Mouse (Mus musculus) midbrain, embryonic 10.5 days (tissue): ENCODE data around the gene Ak7. TPM values are rescaled to one million over a fixed set of nuclear protein-coding genes. Genes with fewer than 3 reads are reported as not detected.

Experiments
- DNase-seq: peaks from one replicate; pipeline ENCODE4 v3.0.0-alpha.2; 2017; ENCODE audit warnings: low spot score
- H3K27ac ChIP-seq: fragments of 300-500 bp; sonication (generic); replicated peaks from 2 replicates; pipeline ENCODE4 v1.5.1; 2016; ENCODE audit warnings: mild to moderate bottlenecking
- H3K27me3 ChIP-seq: fragments of 300-500 bp; sonication (generic); 2 replicates; pipeline ENCODE4 v1.6.1; 2016; ENCODE audit warnings: low read depth, mild to moderate bottlenecking; ENCODE audit not compliant: poor library complexity, severe bottlenecking
- H3K36me3 ChIP-seq: fragments of 300-500 bp; sonication (generic); 2 replicates; pipeline ENCODE4 v1.6.1; 2016; ENCODE audit warnings: mild to moderate bottlenecking, moderate library complexity
- H3K4me1 ChIP-seq: fragments of 300-500 bp; sonication (generic); 2 replicates; pipeline ENCODE4 v1.6.1; 2016
- H3K4me3 ChIP-seq: fragments of 300-500 bp; sonication (generic); 2 replicates; pipeline ENCODE4 v1.5.1; 2016; ENCODE audit warnings: mild to moderate bottlenecking, moderate library complexity
- H3K9me3 ChIP-seq: fragments of 300-500 bp; sonication (generic); replicated peaks from 2 replicates; pipeline ENCODE4 v1.6.1; 2016; ENCODE audit warnings: mild to moderate bottlenecking
- WGBS: fragments of 180-500 bp; shearing (Covaris S2); methylation state at CpG from one replicate; pipeline ENCODE4 v1.1.7; 2016; 5-methylcytosine and 5-hydroxymethylcytosine counted together
- polyA plus RNA-seq: library from polyadenylated mRNA; unstranded; fragments of >200 nt; fragmentation: Nextera tagmentation; extraction: Ambion mirVana; gene quantifications from 2 replicates; pipeline ENCODE4 v1.2.1, GENCODE M21; 2016

Ak7 gene
- polyA plus RNA-seq, 1 experiment from 2014 or later, result 0.16 TPM

- no peak for DNase-seq
- no peaks in the 10 kb centered on the region for H3K9me3 ChIP-seq
- H3K27me3 ChIP-seq, result no peaks in the 10 kb centered on the region
- H3K27ac ChIP-seq, result no peak overlapping the region
- 81% methylated on average over 7 of the region's 7 CpGs for WGBS
- H3K36me3 ChIP-seq, result no peaks in the 10 kb centered on the region
- peaks cover 12% of the 10 kb centered on the region; the same call in 1 of the 2 replicates for H3K4me1 ChIP-seq
- H3K4me3 ChIP-seq, result no peak overlapping the region
Measured at GRCm38 (mm10) chr12:105735226-105735888, 29.6 kb downstream of the Ak7 start.

- Histone ChIP-seq H3K4me3 (no peak overlapping the region), H3K4me1 (peaks cover 12% of the 10 kb centered on the region; the same call in 1 of the 2 replicates), H3K27ac (no peak overlapping the region), H3K27me3 (no peaks in the 10 kb centered on the region), H3K36me3 (no peaks in the 10 kb centered on the region), H3K9me3 (no peaks in the 10 kb centered on the region)
- DNase-seq, result no peak
- WGBS, result 90% methylated on average over 6 of the region's 6 CpGs
Measured at GRCm38 (mm10) chr12:105735889-105736251, 30.1 kb downstream of the Ak7 start.

- no peak overlapping the region for H3K27ac ChIP-seq
- H3K9me3 ChIP-seq, result no peaks in the 10 kb centered on the region
- peaks cover 10% of the 10 kb centered on the region; the same call in 1 of the 2 replicates for H3K4me1 ChIP-seq
- WGBS, result 79% methylated on average over 15 of the region's 15 CpGs
- no peaks in the 10 kb centered on the region for H3K27me3 ChIP-seq
- no peak overlapping the region for H3K4me3 ChIP-seq
- H3K36me3 ChIP-seq, result no peaks in the 10 kb centered on the region
- no peak for DNase-seq
Measured at GRCm38 (mm10) chr12:105738316-105739096, 32.7 kb downstream of the Ak7 start.

GRCm38 (mm10) chr12:105739656-105740055 lies 33.9 kb downstream of the Ak7 start:
- Histone ChIP-seq H3K4me3 (no peak overlapping the region), H3K27ac (no peak overlapping the region), H3K27me3 (no peaks in the 10 kb centered on the region), H3K9me3 (no peaks in the 10 kb centered on the region), H3K4me1 (peaks cover 6% of the 10 kb centered on the region; the same call in 1 of the 2 replicates), H3K36me3 (no peaks in the 10 kb centered on the region)
- no peak for DNase-seq
- WGBS, result 91% methylated on average over 8 of the region's 8 CpGs

GRCm38 (mm10) chr12:105748114-105748513 lies 42.3 kb downstream of the Ak7 start:
- Histone ChIP-seq H3K36me3 (no peaks in the 10 kb centered on the region), H3K4me3 (no peak overlapping the region), H3K4me1 (no peaks in the 10 kb centered on the region), H3K9me3 (no peaks in the 10 kb centered on the region), H3K27ac (no peak overlapping the region), H3K27me3 (no peaks in the 10 kb centered on the region)
- no peak for DNase-seq
- WGBS, result 88% methylated on average over 5 of the region's 5 CpGs

- Histone ChIP-seq H3K36me3 (no peaks in the 10 kb centered on the region), H3K27ac (no peak overlapping the region), H3K9me3 (no peaks in the 10 kb centered on the region), H3K4me3 (no peak overlapping the region), H3K4me1 (peaks cover 13% of the 10 kb centered on the region), H3K27me3 (no peaks in the 10 kb centered on the region)
- 92% methylated on average over 10 of the region's 10 CpGs for WGBS
- DNase-seq, result no peak
Measured at GRCm38 (mm10) chr12:105753813-105754212, 48.0 kb downstream of the Ak7 start.

GRCm38 (mm10) chr12:105757816-105758497 lies 52.2 kb downstream of the Ak7 start:
- DNase-seq, result peak; percentile 40
- H3K27ac ChIP-seq, result peak overlapping the region; percentile 74
- H3K27me3 ChIP-seq, result no peaks in the 10 kb centered on the region

GRCm38 (mm10) chr12:105758911-105759310 lies 53.1 kb downstream of the Ak7 start:
- WGBS, result 93% methylated on average over 2 of the region's 2 CpGs
- Histone ChIP-seq H3K4me1 (peaks cover 20% of the 10 kb centered on the region), H3K9me3 (no peaks in the 10 kb centered on the region), H3K4me3 (no peak overlapping the region), H3K36me3 (no peaks in the 10 kb centered on the region), H3K27ac (peak overlapping the region; percentile 74), H3K27me3 (no peaks in the 10 kb centered on the region)
- DNase-seq, result no peak

More at GRCm38 (mm10) chr12:105757816-105758497, 52.2 kb downstream of the Ak7 start:
- Histone ChIP-seq H3K36me3 (no peaks in the 10 kb centered on the region), H3K9me3 (no peaks in the 10 kb centered on the region), H3K4me1 (peaks cover 20% of the 10 kb centered on the region), H3K4me3 (no peak overlapping the region; the same call in 1 of the 2 replicates)
- 41% methylated on average over 15 of the region's 15 CpGs for WGBS

GRCm38 (mm10) chr12:105759849-105760478 lies 54.2 kb downstream of the Ak7 start:
- Histone ChIP-seq H3K4me3 (no peak overlapping the region), H3K36me3 (no peaks in the 10 kb centered on the region), H3K9me3 (no peaks in the 10 kb centered on the region), H3K27me3 (no peaks in the 10 kb centered on the region), H3K4me1 (peaks cover 20% of the 10 kb centered on the region), H3K27ac (no peak overlapping the region)
- DNase-seq, result no peak
- WGBS, result 79% methylated on average over 10 of the region's 10 CpGs

GRCm38 (mm10) chr12:105761171-105761570 lies 55.4 kb downstream of the Ak7 start:
- no peak for DNase-seq
- H3K36me3 ChIP-seq, result no peaks in the 10 kb centered on the region
- peaks cover 20% of the 10 kb centered on the region for H3K4me1 ChIP-seq
- H3K4me3 ChIP-seq, result no peak overlapping the region
- 79% methylated on average over 11 of the region's 11 CpGs for WGBS
- no peak overlapping the region for H3K27ac ChIP-seq
- H3K27me3 ChIP-seq, result no peaks in the 10 kb centered on the region
- H3K9me3 ChIP-seq, result no peaks in the 10 kb centered on the region

- no peak for DNase-seq
- H3K4me3 ChIP-seq, result no peak overlapping the region
- H3K27ac ChIP-seq, result no peak overlapping the region
- 87% methylated on average over 3 of the region's 3 CpGs for WGBS
- H3K9me3 ChIP-seq, result no peaks in the 10 kb centered on the region
- H3K36me3 ChIP-seq, result no peaks in the 10 kb centered on the region
- H3K4me1 ChIP-seq, result peaks cover 22% of the 10 kb centered on the region
- H3K27me3 ChIP-seq, result no peaks in the 10 kb centered on the region
Measured at GRCm38 (mm10) chr12:105761629-105762028, 55.9 kb downstream of the Ak7 start.

- 77% methylated on average over 10 of the region's 10 CpGs for WGBS
- Histone ChIP-seq H3K27me3 (no peaks in the 10 kb centered on the region), H3K36me3 (no peaks in the 10 kb centered on the region), H3K9me3 (no peaks in the 10 kb centered on the region), H3K4me3 (no peak overlapping the region), H3K4me1 (0 out of 2 replicates have a peak, but pooled peaks cover 2% of the 10 kb centered on the region), H3K27ac (no peak overlapping the region)
- no peak for DNase-seq
Measured at GRCm38 (mm10) chr12:105769700-105770099, 63.9 kb downstream of the Ak7 start.
